ENCODE assay signal across 8 mouse cellular contexts in genomic region chr5:147898968-147899549, GRCm38 (mm10).
"Had no signal": no experiment of that assay in that cellular context is flagged by ENCODE, and none has a peak within 500 bp of the region (broad histone marks: within the 10 kb centered on the region; RNA-seq: fewer than 3 reads in every experiment).

No protein-coding gene starts in this region.

- DNase-seq: kidney, adult 18-20 months; kidney, postnatal 10 days; kidney, postnatal 4 days; lung, adult 2 months; lung, postnatal 4 days; thymus, postnatal 4 days had no signal

- ATAC-seq: lung, postnatal 0 days; midbrain, embryonic 16.5 days had no signal
